Mouse (Mus musculus) spleen, postnatal 36 days (tissue): Measurements from ENCODE around the gene Dexi.

Experiments used
- DNase-seq, 2 experiments: peaks; one replicate each; pipeline ENCODE4 v3.0.0; 2022; ENCODE audit warnings: low spot score in 2 of 2, mixed read lengths in 1 of 2

The Dexi gene

DNA sequence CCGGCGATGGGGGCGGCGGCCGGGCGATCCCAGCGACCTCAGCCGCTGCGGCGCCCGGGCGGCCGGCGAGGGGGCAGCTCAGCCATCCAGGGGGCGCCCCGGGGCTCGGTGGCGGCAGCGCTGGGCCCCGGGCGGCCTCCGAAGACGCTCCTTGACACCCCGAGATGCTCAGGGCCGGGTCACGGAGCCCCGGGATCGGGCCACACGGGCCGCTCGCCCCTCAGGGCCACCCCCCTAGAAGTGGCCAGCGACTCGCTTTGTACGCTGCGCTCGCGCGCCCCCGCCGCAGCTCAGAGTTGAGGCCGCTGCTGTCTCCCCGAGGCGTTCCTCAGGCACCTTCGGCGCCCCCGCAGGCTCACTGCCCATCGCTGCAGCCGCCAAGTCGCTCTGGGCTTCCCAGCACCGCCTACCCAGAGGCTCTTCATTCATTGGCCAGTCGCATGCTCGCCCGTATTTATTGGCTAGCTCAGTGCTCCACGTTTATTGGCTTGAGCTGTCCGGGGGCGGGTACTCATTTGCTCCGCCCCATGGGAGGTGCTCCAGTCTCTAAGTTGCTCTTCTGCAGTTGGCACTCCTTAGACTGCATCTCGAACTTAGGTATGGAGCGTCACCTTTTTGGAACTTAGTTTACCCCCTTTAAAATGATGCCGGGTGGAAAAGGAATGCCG is at the start of gene Dexi:
Gene Dexi (minus strand): TSS at position 357 of the 668 bp plus-strand sequence.
- DNase-seq, result peak; percentile 97

GRCm38 (mm10) chr16:10586546-10586945 is 43.7 kb upstream of the Dexi start:
- no peak for DNase-seq

GRCm38 (mm10) chr16:10585165-10585564 is 42.3 kb upstream of the Dexi start:
- DNase-seq, result peak in 1 of 2 experiments; percentile 5

GRCm38 (mm10) chr16:10581234-10581898 is 38.5 kb upstream of the Dexi start:
- DNase-seq, result no peak

DNA sequence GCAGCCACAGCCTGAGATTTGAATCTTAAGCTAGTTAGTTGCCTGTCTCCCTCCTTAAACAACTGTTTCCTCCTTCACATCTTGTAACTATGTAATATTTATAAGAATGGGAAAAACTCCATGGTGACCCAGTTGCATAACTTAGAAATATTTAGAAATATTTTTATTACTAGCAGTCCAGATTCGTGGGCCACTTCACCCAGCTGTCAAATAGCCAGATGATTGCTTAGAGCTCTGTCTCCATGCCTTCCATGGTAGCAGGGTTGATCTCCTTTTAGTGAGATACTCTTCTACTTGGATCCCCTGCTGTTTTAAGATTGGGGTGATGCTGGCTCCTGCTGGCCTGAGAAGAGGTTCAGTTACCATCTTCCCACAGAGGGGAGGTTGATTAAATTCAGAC is 35.5 kb upstream of the Dexi start:
- DNase-seq, result no peak

DNA sequence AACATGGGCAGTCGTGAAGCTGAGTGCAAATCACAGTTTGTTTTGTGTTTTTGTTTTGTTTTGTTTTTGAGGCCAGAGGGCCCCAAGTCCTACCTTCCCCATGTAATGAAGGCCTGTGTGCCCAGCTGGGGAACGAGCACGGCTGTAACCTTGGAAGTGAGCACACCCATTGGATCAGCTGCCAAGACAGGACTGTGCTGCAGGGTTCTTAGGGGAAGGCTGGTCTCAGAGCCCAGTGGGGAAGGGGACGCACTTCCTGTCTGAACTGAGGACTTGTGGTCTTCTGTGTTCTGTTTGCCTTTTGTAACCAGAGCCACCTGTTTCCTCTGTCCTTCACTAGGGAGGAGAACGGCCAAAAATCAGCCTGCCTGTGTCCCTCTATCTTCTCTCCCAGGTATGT is 34.7 kb upstream of the Dexi start:
- DNase-seq, result no peak

DNA sequence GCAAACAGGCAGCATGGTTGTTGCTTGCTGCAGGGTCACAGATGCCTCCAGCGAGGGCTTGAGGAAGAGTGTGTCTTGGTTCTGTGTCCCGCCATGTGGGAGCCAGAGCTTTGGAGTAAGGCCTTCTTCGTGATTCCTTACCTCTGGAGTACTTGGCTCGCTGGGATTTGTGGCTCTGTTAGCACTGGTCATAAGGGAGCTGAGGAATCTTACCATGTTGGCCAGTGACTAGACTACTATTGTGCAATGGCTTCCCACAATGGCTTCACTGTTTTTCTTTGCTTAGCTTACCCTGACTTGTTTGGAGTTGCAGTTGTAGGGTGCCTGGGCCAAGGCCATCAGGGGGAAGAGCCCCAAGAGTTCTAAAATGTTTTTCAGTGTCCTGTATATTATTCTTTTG is 33.1 kb upstream of the Dexi start:
- no peak for DNase-seq

- no peak for DNase-seq
Measured at GRCm38 (mm10) chr16:10574936-10575335, 32.1 kb upstream of the Dexi start.

DNA sequence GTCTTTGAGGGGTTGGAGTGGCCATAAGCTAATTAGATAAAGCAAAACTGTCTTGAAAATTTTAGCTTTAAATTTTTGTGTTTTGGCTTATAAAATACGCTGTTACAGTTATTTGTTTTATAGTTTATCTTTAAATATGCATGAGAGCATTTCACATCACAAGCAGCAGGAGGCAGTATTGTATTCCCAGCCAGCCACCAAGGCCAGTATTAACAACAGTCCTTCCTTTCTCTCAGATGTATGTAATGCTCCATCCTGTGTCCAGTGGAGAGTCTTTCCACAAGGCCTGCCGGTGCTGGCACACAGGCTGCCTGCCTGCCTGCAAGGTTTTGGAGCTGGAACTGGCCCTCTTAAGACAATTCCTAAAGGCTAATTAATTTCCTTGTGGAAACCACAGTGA is 29.0 kb upstream of the Dexi start:
- DNase-seq, result no peak

DNA sequence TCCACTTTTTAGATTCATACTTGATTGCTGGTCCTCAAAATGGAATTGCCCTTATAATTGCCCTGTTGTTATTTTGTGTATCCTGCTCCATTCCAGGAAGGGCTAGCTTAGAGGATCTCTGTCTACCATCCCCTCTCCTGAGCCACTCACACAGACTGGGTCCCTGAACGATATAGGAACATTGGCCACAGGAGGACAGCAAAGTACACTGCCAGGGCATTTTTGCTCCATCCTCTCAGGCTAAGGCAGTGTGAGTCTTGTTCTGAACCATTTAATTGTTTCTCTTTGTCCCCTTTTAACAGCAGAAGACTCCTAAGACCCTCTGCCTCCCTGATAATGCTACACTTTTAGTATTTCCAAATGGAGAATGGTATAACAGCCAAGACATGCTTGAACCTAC is 27.9 kb upstream of the Dexi start:
- DNase-seq, result peak; percentile 23 to 30

GRCm38 (mm10) chr16:10569809-10570395 is 27.0 kb upstream of the Dexi start:
- DNase-seq, result no peak

DNA sequence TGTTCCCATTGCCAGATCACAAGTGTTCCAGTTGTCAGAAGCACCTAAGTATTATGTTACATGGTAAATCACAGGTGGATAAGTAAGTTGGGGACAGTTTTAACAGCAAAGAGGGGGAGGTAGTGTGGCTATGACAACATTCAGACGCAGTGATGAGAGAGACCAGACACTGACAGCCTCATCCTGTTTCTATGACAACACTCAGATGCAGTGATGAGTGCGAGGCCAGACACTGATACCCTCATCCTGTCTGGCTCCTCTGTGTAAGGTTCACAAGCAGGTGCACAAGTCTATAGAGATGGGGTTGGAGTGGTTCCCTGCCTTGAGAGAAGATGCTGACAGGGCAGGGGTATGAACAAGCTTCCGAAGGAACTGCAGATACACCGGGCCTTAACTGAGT is 24.3 kb upstream of the Dexi start:
- no peak for DNase-seq

- peak; percentile 47 to 48 for DNase-seq
Measured at GRCm38 (mm10) chr16:10565278-10565885, 22.5 kb upstream of the Dexi start.

GRCm38 (mm10) chr16:10559991-10560390 is 17.1 kb upstream of the Dexi start:
- DNase-seq, result no peak

GRCm38 (mm10) chr16:10553858-10554257 is 11.0 kb upstream of the Dexi start:
- no peak for DNase-seq

DNA sequence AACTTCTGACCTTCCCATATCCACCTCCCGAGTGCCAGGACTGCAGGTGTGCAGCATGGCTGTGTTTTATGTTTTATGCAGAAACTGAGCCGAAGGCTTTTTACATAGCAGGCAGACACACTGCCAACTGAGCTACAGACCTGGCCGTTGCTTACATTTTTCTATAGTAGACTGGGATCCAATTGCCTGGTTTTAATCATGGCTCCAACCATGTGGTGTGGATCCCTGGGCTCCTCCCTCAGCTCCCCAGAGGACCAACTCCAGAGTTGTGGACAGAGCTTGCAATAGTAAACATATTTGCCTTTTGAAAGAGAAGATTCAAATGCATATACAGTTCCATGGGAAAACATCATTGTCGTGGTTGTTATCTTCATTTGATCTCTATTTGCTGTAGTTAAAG is 8.7 kb upstream of the Dexi start:
- no peak for DNase-seq

DNA sequence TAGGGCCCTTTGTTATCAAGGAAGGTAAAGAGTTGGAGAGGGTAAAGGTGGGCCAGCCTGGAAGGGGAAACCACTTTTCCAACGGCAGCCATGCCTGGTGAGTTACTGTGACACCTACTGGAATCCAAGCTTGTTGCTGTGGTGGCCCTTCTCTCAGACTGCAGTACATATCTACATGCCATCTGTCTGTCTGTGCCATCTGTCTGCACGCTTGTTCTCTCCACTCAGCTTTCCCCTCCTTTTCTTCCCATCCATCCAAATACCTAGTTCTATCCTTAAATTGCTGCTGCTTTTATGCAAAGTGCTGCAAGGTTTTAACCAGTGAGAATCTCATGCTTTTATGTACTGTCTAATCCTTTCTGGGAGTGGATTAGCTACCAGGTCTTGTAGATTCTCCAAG is 6.7 kb upstream of the Dexi start:
- no peak for DNase-seq

- no peak for DNase-seq
Measured at GRCm38 (mm10) chr16:10548938-10549337, 6.1 kb upstream of the Dexi start.

DNA sequence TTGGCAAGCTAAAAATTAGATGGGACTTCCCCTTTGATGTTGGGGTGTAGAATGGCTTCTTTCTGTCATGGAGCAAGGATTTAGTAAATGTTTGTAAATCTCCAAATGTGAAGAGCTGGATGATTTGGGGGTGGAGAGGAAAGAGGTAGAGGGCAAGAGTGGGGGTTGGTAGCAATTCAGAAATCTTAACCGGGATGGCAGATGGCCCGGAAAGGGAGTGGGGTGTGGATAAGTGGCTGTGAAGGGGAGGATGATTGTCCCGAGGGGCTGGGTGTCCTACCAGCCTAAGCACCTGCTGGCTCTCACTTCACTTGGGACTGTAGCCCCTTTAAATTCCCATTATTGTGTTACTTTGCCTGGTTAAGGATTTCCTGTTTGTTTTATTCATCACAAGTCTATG is 4.0 kb upstream of the Dexi start:
- DNase-seq, result no peak

DNA sequence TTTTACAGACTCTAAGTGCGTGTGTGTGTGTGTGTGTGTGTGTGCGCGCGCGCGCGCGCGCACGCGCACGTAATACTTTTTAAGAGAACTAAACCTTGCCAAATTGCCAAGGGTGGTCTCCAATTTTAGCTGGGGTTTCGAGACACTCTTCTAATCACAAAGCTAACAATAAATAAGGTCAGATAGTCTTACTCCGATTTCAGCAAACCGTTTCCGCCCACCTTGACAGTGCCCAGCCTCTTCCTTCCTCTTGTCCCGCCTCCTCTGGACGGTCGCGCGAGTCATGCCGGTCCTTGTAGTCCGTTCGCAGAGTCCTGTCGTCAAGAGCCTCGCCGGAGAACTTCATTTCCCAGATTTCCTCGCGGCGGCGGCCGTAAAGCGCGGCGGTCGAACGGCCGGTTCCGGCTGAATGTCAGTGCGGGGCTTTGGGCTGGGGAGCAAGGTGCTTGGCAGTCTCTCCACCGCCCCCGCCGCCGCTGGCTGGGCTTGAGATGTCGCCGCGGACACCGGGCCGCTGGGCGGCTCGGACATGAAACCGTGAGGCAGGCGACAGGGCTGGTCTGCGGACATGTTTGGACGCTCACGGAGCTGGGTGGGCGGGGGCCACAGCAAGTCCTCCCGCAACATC is 2.3 kb upstream of the Dexi start, which contains the start of gene Clec16a:
Gene Clec16a (plus strand): TSS at position 345 of the 628 bp plus-strand sequence.
- peak; percentile 96 to 98 for DNase-seq

- no peak for DNase-seq
Measured at GRCm38 (mm10) chr16:10542266-10542665, 588 bp downstream of the Dexi start.

GRCm38 (mm10) chr16:10541598-10541930 is 1.3 kb downstream of the Dexi start:
- no peak for DNase-seq
